Comparison of ENCODE assay signal across 11 mouse cellular contexts in the genomic region with DNA sequence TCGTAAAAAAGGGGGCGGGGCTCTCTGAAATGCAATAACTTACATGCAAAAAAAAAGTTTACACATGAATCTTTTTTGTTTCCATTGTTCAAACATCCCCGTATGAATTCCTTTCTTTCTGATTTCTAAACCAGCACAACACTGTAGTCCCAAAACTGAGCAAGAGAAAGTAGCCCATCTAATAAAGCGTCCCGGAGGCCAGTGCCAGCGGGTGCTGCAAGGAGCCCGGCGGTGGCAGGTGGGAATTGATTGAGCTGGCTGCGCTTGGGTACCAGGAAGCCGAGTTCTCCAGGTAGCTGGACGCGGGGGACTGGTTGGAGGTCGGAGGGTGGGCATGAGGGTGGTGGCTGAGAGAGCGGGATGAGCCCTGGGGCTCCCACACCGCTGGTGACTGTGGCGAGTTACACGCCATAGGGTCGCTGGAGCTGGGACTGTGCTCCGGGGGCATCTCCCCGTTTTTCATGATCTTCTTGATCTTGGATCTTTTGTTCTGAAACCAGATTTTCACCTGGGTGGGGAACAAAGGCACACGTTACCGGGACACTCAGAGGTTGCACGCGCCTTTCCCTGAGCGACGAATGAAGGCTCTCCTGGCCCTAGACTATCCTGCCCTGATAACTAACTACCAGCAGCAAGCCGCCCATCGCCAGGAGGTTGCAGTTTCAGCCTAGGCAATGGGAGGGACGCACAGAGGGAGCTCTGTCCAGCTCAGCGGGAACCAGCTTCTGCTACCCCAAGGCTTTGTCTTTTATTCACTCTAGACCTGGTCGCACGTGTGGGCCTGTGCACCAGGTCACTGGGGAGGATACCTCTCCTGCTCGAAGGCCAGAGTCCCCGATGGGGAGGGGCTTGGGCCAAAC. TPM values are rescaled to one million over a fixed set of nuclear protein-coding genes. Genes with fewer than 3 reads are reported as not detected.
DNase-seq lines count a peak whose midpoint lies in the region; ATAC-seq and TF ChIP-seq lines count a peak whose summit lies in the region.
"Had no signal": no experiment of that assay in that cellular context is flagged by ENCODE, and none has a peak within 500 bp of the region (broad histone marks: within the 10 kb centered on the region; RNA-seq: fewer than 3 reads in every experiment).

No protein-coding gene starts in this region.

- no peak overlapping the region for H3K4me2 ChIP-seq in hindbrain, embryonic 11.5 days (replicated peaks; ENCODE audit: low read depth, low read length)
- H3K4me2 ChIP-seq in hindbrain, embryonic 14.5 days (replicated peaks) = no peak overlapping the region
- peak overlapping the region; percentile 74 for H3K4me2 ChIP-seq in embryonic facial prominence, embryonic 14.5 days (ENCODE audit: low read depth, low read length)

- H3K27me3 ChIP-seq in hindbrain, embryonic 11.5 days (ENCODE audit: control insufficient read depth, insufficient read depth, low read length) = peaks cover 87% of the 10 kb centered on the region
- peaks cover 96% of the 10 kb centered on the region for H3K27me3 ChIP-seq in hindbrain, embryonic 14.5 days (ENCODE audit: control insufficient read depth, insufficient read depth, low read length)
- peaks cover 82% of the 10 kb centered on the region for H3K27me3 ChIP-seq in embryonic facial prominence, embryonic 14.5 days (replicated peaks; ENCODE audit: control insufficient read depth, insufficient read depth, low read length)

- no peak overlapping the region for H3K4me3 ChIP-seq in hindbrain, embryonic 11.5 days (ENCODE audit: low read depth, low read length)
- H3K4me3 ChIP-seq in hindbrain, embryonic 14.5 days (replicated peaks; ENCODE audit: low read length) = no peak overlapping the region
- no peak overlapping the region for H3K4me3 ChIP-seq in ES-E14 (ENCODE audit: insufficient read depth in 1 of 2, low read depth in 1 of 2, low read length in 2 of 2, poor library complexity in 1 of 2, severe bottlenecking in 1 of 2)
- H3K4me3 ChIP-seq in embryonic facial prominence, embryonic 14.5 days (ENCODE audit: low read depth, low read length) = peak overlapping the region; percentile 69
- H3K4me3 ChIP-seq: megakaryocyte, embryonic 14.5 days had no signal

- peak; percentile 18; the same call in 1 of the 2 replicates for ATAC-seq in hindbrain, embryonic 11.5 days (ENCODE audit: low FRiP score)
- no peak for ATAC-seq in hindbrain, embryonic 14.5 days (ENCODE audit: low FRiP score)
- ATAC-seq in embryonic facial prominence, embryonic 14.5 days (ENCODE audit: low read depth) = no peak
- peak; percentile 22; the same call in 1 of the 2 replicates for ATAC-seq in megakaryocyte progenitor cell, adult 5-6 weeks (replicated peaks; ENCODE audit: poor library complexity)

- no peak for DNase-seq in hindbrain, embryonic 11.5 days (ENCODE audit: low spot score)
- no peak for DNase-seq in hindbrain, embryonic 14.5 days (ENCODE audit: low spot score)
- no peak for DNase-seq in ES-E14 (ENCODE audit: low read depth, low spot score)
- DNase-seq in embryonic facial prominence, embryonic 14.5 days (ENCODE audit: low spot score) = peak; percentile 34
- DNase-seq in thymus, postnatal 36 days = no peak
- DNase-seq in urinary bladder, adult 18-20 months (ENCODE audit: low spot score in 2 of 2) = no peak
- DNase-seq in MN1 (ENCODE audit: low spot score) = no peak
- DNase-seq: cerebellum, adult 11-12 months; right cerebral cortex, postnatal 4 days had no signal

- H3K27ac ChIP-seq in hindbrain, embryonic 11.5 days (ENCODE audit: low read depth, low read length) = no peak overlapping the region
- no peak overlapping the region for H3K27ac ChIP-seq in hindbrain, embryonic 14.5 days
- no peak overlapping the region for H3K27ac ChIP-seq in ES-E14 (ENCODE audit: insufficient read depth, low read depth, low read length, poor library complexity, severe bottlenecking)
- H3K27ac ChIP-seq in embryonic facial prominence, embryonic 14.5 days (replicated peaks; ENCODE audit: low read depth, low read length) = peak overlapping the region; percentile 88

- no peak overlapping the region for H3K9ac ChIP-seq in hindbrain, embryonic 11.5 days (ENCODE audit: low read depth, low read length)
- H3K9ac ChIP-seq in hindbrain, embryonic 14.5 days = no peak overlapping the region
- H3K9ac ChIP-seq in ES-E14 (ENCODE audit: insufficient read depth, low read depth, low read length, poor library complexity, severe bottlenecking) = no peak overlapping the region
- peak overlapping the region; percentile 91 for H3K9ac ChIP-seq in embryonic facial prominence, embryonic 14.5 days (ENCODE audit: low read depth, low read length)

- H3K4me1 ChIP-seq in hindbrain, embryonic 11.5 days (replicated peaks; ENCODE audit: control insufficient read depth, insufficient read depth, low read length) = peaks cover 9% of the 10 kb centered on the region; the same call in 1 of the 2 replicates
- peaks cover 8% of the 10 kb centered on the region for H3K4me1 ChIP-seq in hindbrain, embryonic 14.5 days (replicated peaks; ENCODE audit: control insufficient read depth, insufficient read depth, low read length)
- peaks cover 0 to 13% of the 10 kb centered on the region in 2 experiments; a peak in 1 of 4 replicates for H3K4me1 ChIP-seq in ES-E14 (ENCODE audit: control insufficient read depth in 2 of 2, insufficient read depth in 2 of 2, low read length in 2 of 2, poor library complexity in 1 of 2)
- H3K4me1 ChIP-seq in embryonic facial prominence, embryonic 14.5 days (ENCODE audit: control insufficient read depth, insufficient read depth, low read length) = peaks cover 5% of the 10 kb centered on the region; the same call in 1 of the 2 replicates

- WGBS in hindbrain, embryonic 11.5 days = 1% methylated on average over 34 of the region's 34 CpGs
- under 1% methylated on average over 34 of the region's 34 CpGs for WGBS in hindbrain, embryonic 14.5 days
- 13% methylated on average over 34 of the region's 34 CpGs for WGBS in embryonic facial prominence, embryonic 14.5 days

- no peaks in the 10 kb centered on the region for H3K36me3 ChIP-seq in hindbrain, embryonic 11.5 days (ENCODE audit: control insufficient read depth, insufficient read depth, low read length)
- H3K36me3 ChIP-seq in hindbrain, embryonic 14.5 days (replicated peaks; ENCODE audit: control insufficient read depth, insufficient read depth) = no peaks in the 10 kb centered on the region
- H3K36me3 ChIP-seq in ES-E14 (ENCODE audit: control insufficient read depth, insufficient read depth, low read length, poor library complexity, severe bottlenecking) = no peaks in the 10 kb centered on the region
- peaks cover 4% of the 10 kb centered on the region; the same call in 1 of the 2 replicates for H3K36me3 ChIP-seq in embryonic facial prominence, embryonic 14.5 days (ENCODE audit: control insufficient read depth, insufficient read depth, low read length)

- no peaks in the 10 kb centered on the region for H3K9me3 ChIP-seq in hindbrain, embryonic 11.5 days (ENCODE audit: control insufficient read depth, low read length)
- H3K9me3 ChIP-seq in hindbrain, embryonic 14.5 days (ENCODE audit: control insufficient read depth, low read length) = no peaks in the 10 kb centered on the region
- no peaks in the 10 kb centered on the region for H3K9me3 ChIP-seq in ES-E14 (ENCODE audit: control insufficient read depth, insufficient read depth, low read depth, low read length)
- no peaks in the 10 kb centered on the region for H3K9me3 ChIP-seq in embryonic facial prominence, embryonic 14.5 days (ENCODE audit: control insufficient read depth, low read length)

- in situ Hi-C loops in ES-E14 (cut with MboI; ENCODE audit: low sequenced_read_pairs in 2 of 2, unreplicated experiment in 2 of 2) = loop anchor here (10.0 to 25.0 kb wide), 3 partner anchors 591 to 1153 kb away; a partner anchor contains a TSS

TF ChIP-seq in ES-E14, 5 proteins besides CTCF, POLR2A, EP300 and RAD21:
- TF ChIP-seq ZNF384 (IDR thresholded peaks at IDR 0.05; ENCODE audit: low read depth, low read length) (0 out of 2 replicates have a peak, but pooled peaks have one; percentile 16), ZC3H11A (IDR thresholded peaks at IDR 0.05; ENCODE audit: borderline replicate concordance, low read depth, low read length) (no peak)

RNA-seq across cellular contexts. Expression of a gene that starts 3.7 kb away (rescaled TPM):
- 2.3 and 6.2 TPM in 2 replicates for polyA plus RNA-seq in hindbrain, embryonic 11.5 days (2014; fragmentation: Nextera tagmentation; extraction: Ambion mirVana)
- polyA plus RNA-seq in hindbrain, embryonic 14.5 days (2014; fragmentation: Nextera tagmentation; extraction: Ambion mirVana) = not detected in 2 replicates
- not detected in 2 replicates for total RNA-seq in ES-E14 (2012; rRNA removed)
- 38.0 and 40.2 TPM in 2 replicates for polyA plus RNA-seq in embryonic facial prominence, embryonic 14.5 days (2014; fragmentation: Nextera tagmentation; extraction: Ambion mirVana)
- total RNA-seq in megakaryocyte progenitor cell, adult 5-6 weeks (2015) = not detected in 2 replicates
- total RNA-seq in megakaryocyte progenitor cell, adult 5-6 weeks (2017) = not detected in 2 replicates

RNA-seq across cellular contexts. Expression of a gene that starts 15.1 kb away (rescaled TPM):
- 0.29 and 0.65 TPM in 2 replicates for polyA plus RNA-seq in hindbrain, embryonic 11.5 days (2014; fragmentation: Nextera tagmentation; extraction: Ambion mirVana)
- polyA plus RNA-seq in hindbrain, embryonic 14.5 days (2014; fragmentation: Nextera tagmentation; extraction: Ambion mirVana) = not detected in 2 replicates
- total RNA-seq in ES-E14 (2012; rRNA removed) = 0.21 TPM in 1 of 2 replicates, not detected in the other
- polyA plus RNA-seq in embryonic facial prominence, embryonic 14.5 days (2014; fragmentation: Nextera tagmentation; extraction: Ambion mirVana) = 2.8 and 3.7 TPM in 2 replicates
- total RNA-seq in megakaryocyte progenitor cell, adult 5-6 weeks (2015) = not detected in 2 replicates
- not detected in 2 replicates for total RNA-seq in megakaryocyte progenitor cell, adult 5-6 weeks (2017)

Comparison
In these comparisons a context has a peak if more than half of its experiments do, and no peak if none do; other contexts are left out.
1. ATAC-seq: peak in hindbrain, embryonic 11.5 days (single experiment) and megakaryocyte progenitor cell, adult 5-6 weeks (single experiment); none in hindbrain, embryonic 14.5 days (single experiment) and embryonic facial prominence, embryonic 14.5 days (single experiment).